Mouse (Mus musculus) cortical plate, adult 2 months (tissue): Measurements from ENCODE around the gene Mpz.

Experiments used
- CTCF ChIP-seq: fragments of 200-500 bp; IDR thresholded peaks from 2 replicates; pipeline ENCODE4 v1.5.1; 2011; ENCODE audit warnings: mild to moderate bottlenecking, control low read depth, low read length; ENCODE audit not compliant: insufficient read depth; ENCODE audit errors: extremely low read depth
- POLR2A ChIP-seq: fragments of 200-500 bp; IDR thresholded peaks from 2 replicates; pipeline ENCODE4 v1.6.1; 2011; ENCODE audit warnings: mild to moderate bottlenecking, low read length, control low read depth; ENCODE audit not compliant: insufficient read depth; ENCODE audit errors: extremely low read depth

GRCm38 (mm10) chr1:171103179-171103840 is 47.2 kb upstream of the Mpz start:
- TF ChIP-seq POLR2A, result no peak
- TF ChIP-seq CTCF, result no peak
